Mouse (Mus musculus) left cerebral cortex, postnatal 25 days (tissue): ENCODE measurements around the gene Smtnl1. TPM values are rescaled to one million over a fixed set of nuclear protein-coding genes. Genes with fewer than 3 reads are reported as not detected.

Experiments used
- DNase-seq, 2 experiments: peaks; one replicate each; pipeline ENCODE4 v3.0.0; 2022; ENCODE audit warnings: low spot score in 2 of 2, mixed read lengths in 1 of 2
- intact Hi-C: fragments of 180-260 bp; cut with DNase I; formaldehyde crosslinking; loops from one replicate; pipeline ENCODE4 v1.15.1; 2025
- total RNA-seq, 2 experiments: library from RNA; stranded (reverse); gene quantifications; 2 replicates each; pipeline ENCODE4 v1.2.3; 2021

Gene Smtnl1
- total RNA-seq, 2 experiments from 2014 or later = not detected

DNA sequence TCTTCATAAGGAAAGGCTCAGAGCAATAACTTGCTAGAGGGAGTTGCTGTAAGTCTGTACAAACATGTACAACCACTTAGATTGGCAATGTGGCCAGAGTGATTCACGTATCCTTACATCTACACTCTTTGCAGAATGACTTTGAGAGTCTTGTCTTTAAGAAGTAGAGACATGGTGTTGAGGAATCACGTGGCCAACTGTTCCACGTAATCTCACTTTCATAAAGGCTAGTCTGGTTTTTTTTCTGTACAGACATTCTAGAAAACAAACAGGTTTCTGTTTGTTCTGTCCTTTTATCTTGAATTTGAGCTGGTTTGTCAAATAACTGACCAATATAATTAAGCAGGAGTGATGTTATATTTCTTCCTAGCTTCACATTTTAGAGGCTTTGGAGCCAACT is 61.1 kb downstream of the Smtnl1 start:
- intact Hi-C loops = no loop called here
- DNase-seq = no peak

Other genes starting within 250 kb of the Smtnl1 start
- 10 to 100 TPM; 69.0 to 69.4 TPM for gene Ctnnd1, start 171.9 kb downstream of the Smtnl1 start, total RNA-seq
- gene Btbd18, start 163.6 kb downstream of the Smtnl1 start, total RNA-seq = not detected
- gene Selenoh, start 151.9 kb downstream of the Smtnl1 start, total RNA-seq = 10 to 100 TPM; 31.7 to 39.6 TPM
- 1 to 10 TPM; 7.7 to 10.0 TPM for gene Gm28635, start 144.6 kb downstream of the Smtnl1 start, total RNA-seq
- 10 to 100 TPM; 30.4 to 32.0 TPM for gene Med19, start 144.2 kb downstream of the Smtnl1 start, total RNA-seq
- gene Tmx2, start 143.5 kb downstream of the Smtnl1 start, total RNA-seq = 100 to 1,000 TPM; 225 to 235 TPM
- 10 to 100 TPM; 45.2 to 50.6 TPM for gene Zdhhc5, start 107.5 kb downstream of the Smtnl1 start, total RNA-seq
- 1 to 10 TPM; 8.4 to 9.3 TPM for gene Clp1, start 95.3 kb downstream of the Smtnl1 start, total RNA-seq
- gene Ypel4, start 88.6 kb downstream of the Smtnl1 start, total RNA-seq = 10 to 100 TPM; 66.7 to 69.0 TPM
- gene Gm19426, start 79.0 kb downstream of the Smtnl1 start, total RNA-seq = 1 to 10 TPM; 1.2 to 2.3 TPM
- gene Serping1, start 47.2 kb downstream of the Smtnl1 start, total RNA-seq = 1 to 10 TPM; 7.3 to 7.5 TPM
- gene Ube2l6, start 23.8 kb downstream of the Smtnl1 start, total RNA-seq = 1 to 10 TPM; 5.6 to 8.1 TPM
- 10 to 100 TPM; 48.1 to 59.6 TPM for gene Timm10, start 4.3 kb upstream of the Smtnl1 start, total RNA-seq
- under 1 TPM; 0.18 to 0.69 TPM for gene Slc43a1, start 16.2 kb upstream of the Smtnl1 start, total RNA-seq
- gene Rtn4rl2, start 64.1 kb upstream of the Smtnl1 start, total RNA-seq = 100 to 1,000 TPM in 1 of 2 experiments, 10 to 100 TPM in 1; 87.6 to 102 TPM
- gene Slc43a3, start 113.9 kb upstream of the Smtnl1 start, total RNA-seq = under 1 TPM; 0.41 to 0.53 TPM
- not detected for gene Prg2, start 157.8 kb upstream of the Smtnl1 start, total RNA-seq
- gene Prg3, start 165.6 kb upstream of the Smtnl1 start, total RNA-seq = not detected
- gene Ssrp1, start 214.6 kb upstream of the Smtnl1 start, total RNA-seq = 10 to 100 TPM; 93.4 to 99.9 TPM
- 1 to 10 TPM; 2.2 to 2.3 TPM for gene P2rx3, start 214.8 kb upstream of the Smtnl1 start, total RNA-seq
- 100 to 1,000 TPM; 112 to 123 TPM for gene Tnks1bp1, start 225.4 kb upstream of the Smtnl1 start, total RNA-seq